Mouse (Mus musculus) heart, postnatal 4 days (tissue): ENCODE results near the gene Treml2. TPM values are rescaled to one million over a fixed set of nuclear protein-coding genes. Genes with fewer than 3 reads are reported as not detected.
"Not testable (repeated sequence)": the region's sequence is repeated elsewhere in the genome, so short reads cannot be mapped to it uniquely, and the experiment has no call there.

Experiments used
- DNase-seq: peaks from one replicate; pipeline ENCODE4 v3.0.0; 2021
- total RNA-seq, 2 experiments: library from RNA; stranded (reverse); gene quantifications; 2 replicates each; pipeline ENCODE4 v1.2.3; 2021

Gene Treml2
- total RNA-seq, 2 experiments from 2014 or later, result 0.19 to 0.25 TPM

GRCm38 (mm10) chr17:48350681-48351193, 51.4 kb downstream of the Treml2 start:
- DNase-seq, result no peak

- DNase-seq, result not testable (repeated sequence)
These were observed 53.7 kb downstream of the Treml2 start for GRCm38 (mm10) chr17:48352976-48353375.

GRCm38 (mm10) chr17:48355822-48356221, 56.5 kb downstream of the Treml2 start:
- DNase-seq, result no peak

- DNase-seq, result no peak
These were observed 58.6 kb downstream of the Treml2 start for GRCm38 (mm10) chr17:48357892-48358291.

GRCm38 (mm10) chr17:48359616-48360015, 60.3 kb downstream of the Treml2 start, which contains the start of gene Treml1:
Treml1 (plus strand) TSS chr17:48359916.
- DNase-seq, result no peak

GRCm38 (mm10) chr17:48360462-48360861, 61.2 kb downstream of the Treml2 start:
- DNase-seq, result no peak

Other genes with a start within 250 kb of the Treml2 start
- not detected for gene 1700067P10Rik, start 210.2 kb upstream of the Treml2 start, total RNA-seq
- not detected for gene 9830107B12Rik, start 153.2 kb upstream of the Treml2 start, total RNA-seq
- gene A530064D06Rik, start 132.2 kb upstream of the Treml2 start, total RNA-seq, result not detected
- under 1 TPM in 1 of 2 experiments, not detected in 1; 0.09 TPM for gene Trem1, start 66.7 kb upstream of the Treml2 start, total RNA-seq
- under 1 TPM in 1 of 2 experiments, not detected in 1; 0.29 TPM for gene Trem3, start 51.7 kb upstream of the Treml2 start, total RNA-seq
- gene Treml4, start 35.2 kb upstream of the Treml2 start, total RNA-seq, result under 1 TPM; 0.41 to 0.45 TPM
- gene B430306N03Rik, start 16.6 kb downstream of the Treml2 start, total RNA-seq, result under 1 TPM; 0.10 to 0.25 TPM
- gene Trem2, start 46.9 kb downstream of the Treml2 start, total RNA-seq, result 1 to 10 TPM; 1.4 to 2.1 TPM
- gene Treml1, start 60.4 kb downstream of the Treml2 start, total RNA-seq, result under 1 TPM; 0.20 to 0.31 TPM
- 10 to 100 TPM; 29.0 to 33.2 TPM for gene Nfya, start 110.4 kb downstream of the Treml2 start, total RNA-seq
- 10 to 100 TPM; 14.5 to 14.6 TPM for gene Oard1, start 110.5 kb downstream of the Treml2 start, total RNA-seq
- 100 to 1,000 TPM; 207 to 216 TPM for gene Apobec2, start 133.4 kb downstream of the Treml2 start, total RNA-seq
- gene Tspo2, start 152.0 kb downstream of the Treml2 start, total RNA-seq, result under 1 TPM; 0.36 to 0.47 TPM
- gene Unc5cl, start 155.4 kb downstream of the Treml2 start, total RNA-seq, result under 1 TPM; 0.14 to 0.21 TPM